Mouse (Mus musculus): ENCODE measurements at regions not wholly inside any gene's neighbourhood (a gene's known extent, or its start where the extent isn't known, plus 50 kb on each side); places are given as distances from the start of the nearest gene placed in this dataset.

- no peak for TF ChIP-seq CTCF (conservative IDR thresholded peaks at IDR 0.05 in 1 of 2, IDR thresholded peaks at IDR 0.05 in 1 of 2; ENCODE audit: low read depth in 2 of 2, low read length in 2 of 2)
- no peak for TF ChIP-seq ZKSCAN1 (IDR thresholded peaks at IDR 0.05; ENCODE audit: borderline replicate concordance, low read depth, low read length)
- TF ChIP-seq MAFK (IDR thresholded peaks at IDR 0.05; ENCODE audit: insufficient replicate concordance, low read length) = no peak
- no peak for TF ChIP-seq ZMIZ1 (IDR thresholded peaks at IDR 0.05; ENCODE audit: low read depth, low read length)
- TF ChIP-seq MAX (IDR thresholded peaks at IDR 0.05; ENCODE audit: low read length) = no peak
- TF ChIP-seq SIN3A (IDR thresholded peaks at IDR 0.05; ENCODE audit: low read length) = no peak
- no peak for TF ChIP-seq ELF1 (IDR thresholded peaks at IDR 0.05; ENCODE audit: low read depth, low read length)
- TF ChIP-seq TCF12 (IDR thresholded peaks at IDR 0.05; ENCODE audit: low read depth, low read length) = no peak
- TF ChIP-seq POLR2A (IDR thresholded peaks at IDR 0.05; ENCODE audit: low read depth, low read length) = no peak
Observed at GRCm38 (mm10) chr15:69413531-69414011, 2912.9 kb upstream of the Lrrc6 start.
